Mouse (Mus musculus) MEL (cell line): ENCODE results near the gene Rnpep.

Experiments used
- BHLHE40 ChIP-seq: IDR thresholded peaks from 2 replicates; pipeline ENCODE4 v1.6.1; 2012; ENCODE audit warnings: low read depth, mild to moderate bottlenecking, inconsistent platforms, low read length, improper control_type of control experiment, borderline replicate concordance
- CHD1 ChIP-seq: IDR thresholded peaks from 2 replicates; pipeline ENCODE4 v1.6.1; 2012; ENCODE audit warnings: low read depth, mild to moderate bottlenecking, inconsistent platforms, low read length, improper control_type of control experiment
- CHD2 ChIP-seq: IDR thresholded peaks from 2 replicates; pipeline ENCODE4 v1.6.1; 2011; ENCODE audit warnings: low read length, improper control_type of control experiment
- CTCF ChIP-seq, 3 experiments: IDR thresholded peaks in 2 of 3; conservative IDR thresholded peaks in 1 of 3; 2 replicates each; pipeline ENCODE4 v1.5.1; 2011 to 2012; ENCODE audit warnings: low read length in 3 of 3, low read depth in 2 of 3, mild to moderate bottlenecking in 2 of 3, improper control_type of control experiment in 1 of 3, inconsistent platforms in 1 of 3, mixed read lengths in 1 of 3, moderate library complexity in 1 of 3; ENCODE audit not compliant: control insufficient read depth in 1 of 3, insufficient read depth in 1 of 3, poor library complexity in 1 of 3, severe bottlenecking in 1 of 3
- GATA1 ChIP-seq: IDR thresholded peaks from 2 replicates; pipeline ENCODE4 v1.6.1; 2011; ENCODE audit warnings: low read depth, low read length, improper control_type of control experiment
- HCFC1 ChIP-seq: IDR thresholded peaks from 2 replicates; pipeline ENCODE4 v1.6.1; 2012; ENCODE audit warnings: low read depth, mild to moderate bottlenecking, inconsistent platforms, low read length, improper control_type of control experiment, moderate library complexity
- POLR2A ChIP-seq, 2 experiments: IDR thresholded peaks; 2 replicates each; pipeline ENCODE4 v1.6.1; 2011 to 2012; ENCODE audit warnings: low read length in 2 of 2, mild to moderate bottlenecking in 2 of 2, control low read depth in 1 of 2, improper control_type of control experiment in 1 of 2, low read depth in 1 of 2, moderate library complexity in 1 of 2; ENCODE audit not compliant: control insufficient read depth in 1 of 2, insufficient read depth in 1 of 2, poor library complexity in 1 of 2
- TBP ChIP-seq: IDR thresholded peaks from 2 replicates; pipeline ENCODE4 v1.8.0; 2011; ENCODE audit warnings: low read depth, low read length, improper control_type of control experiment
- TCF12 ChIP-seq: IDR thresholded peaks from 2 replicates; pipeline ENCODE4 v1.6.1; 2014; ENCODE audit warnings: low read depth, mild to moderate bottlenecking, inconsistent platforms, low read length, improper control_type of control experiment, moderate library complexity

DNA sequence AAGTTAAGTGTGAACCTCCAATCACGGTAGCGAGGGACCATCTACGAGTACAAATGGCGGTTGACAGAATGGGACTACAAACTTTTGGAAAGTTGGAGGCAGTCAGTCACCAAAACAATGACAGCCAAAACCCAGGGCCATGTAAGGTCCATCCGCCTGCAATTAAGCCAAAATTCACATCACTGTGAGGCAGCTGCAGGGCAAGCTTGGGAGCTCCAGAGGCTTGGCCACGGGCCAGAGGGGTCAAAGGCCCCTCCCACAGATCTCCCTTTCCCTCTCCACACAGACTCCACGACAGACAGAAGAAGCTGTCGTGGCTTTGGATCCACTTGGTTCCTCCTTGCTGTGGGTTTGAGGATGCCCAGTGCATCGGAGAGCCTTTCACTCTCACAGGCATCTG, 20.6 kb downstream of the Rnpep start:
- TF ChIP-seq CTCF (IDR thresholded peaks at IDR 0.05 in 2 of 3, conservative IDR thresholded peaks at IDR 0.05 in 1 of 3; ENCODE audit: control insufficient read depth in 1 of 3, insufficient read depth in 1 of 3, low read depth in 2 of 3, low read length in 3 of 3, poor library complexity in 1 of 3, severe bottlenecking in 1 of 3) (no peak), BHLHE40 (no peak), CHD2 (no peak), GATA1 (no peak), TBP (no peak), CHD1 (no peak), HCFC1 (no peak), TCF12 (no peak), POLR2A (IDR thresholded peaks at IDR 0.05; ENCODE audit: control insufficient read depth in 1 of 2, insufficient read depth in 1 of 2, low read depth in 1 of 2, low read length in 2 of 2, poor library complexity in 1 of 2) (no peak)
